Mouse (Mus musculus) heart, adult 11 months (tissue): ENCODE measurements around the gene Slc9c1.

ENCODE experiments used
- DNase-seq: peaks from one replicate; pipeline ENCODE4 v3.0.0; 2022

The Slc9c1 gene

DNA sequence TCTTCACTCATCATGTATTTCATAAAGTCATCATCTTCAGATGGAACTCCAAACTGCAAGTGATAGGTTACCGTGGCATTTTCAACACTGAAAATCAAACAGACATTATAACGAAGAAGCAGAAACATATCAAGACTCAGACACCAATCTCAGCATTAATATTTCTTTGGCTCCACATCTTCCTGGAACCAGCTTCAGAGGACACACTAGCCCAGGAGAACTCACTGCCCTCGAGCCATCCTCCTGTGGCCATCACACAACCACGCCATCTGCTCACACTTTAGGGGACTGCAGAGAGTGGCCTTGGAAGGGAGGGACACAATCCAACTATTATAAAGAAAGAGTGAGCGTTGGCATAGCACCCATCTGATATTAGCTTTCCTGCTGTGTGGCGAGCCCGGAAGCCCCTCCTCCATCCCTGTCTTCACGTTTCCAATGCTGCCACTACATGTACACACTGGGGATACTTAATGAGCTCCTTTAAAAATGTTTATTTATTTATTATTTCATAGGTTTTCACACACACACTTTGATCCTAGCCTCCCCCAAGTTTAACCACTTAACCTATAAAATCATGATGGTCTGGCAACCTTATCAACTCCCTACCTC is 94.5 kb downstream of the Slc9c1 start:
- peak; percentile 57 for DNase-seq

DNA sequence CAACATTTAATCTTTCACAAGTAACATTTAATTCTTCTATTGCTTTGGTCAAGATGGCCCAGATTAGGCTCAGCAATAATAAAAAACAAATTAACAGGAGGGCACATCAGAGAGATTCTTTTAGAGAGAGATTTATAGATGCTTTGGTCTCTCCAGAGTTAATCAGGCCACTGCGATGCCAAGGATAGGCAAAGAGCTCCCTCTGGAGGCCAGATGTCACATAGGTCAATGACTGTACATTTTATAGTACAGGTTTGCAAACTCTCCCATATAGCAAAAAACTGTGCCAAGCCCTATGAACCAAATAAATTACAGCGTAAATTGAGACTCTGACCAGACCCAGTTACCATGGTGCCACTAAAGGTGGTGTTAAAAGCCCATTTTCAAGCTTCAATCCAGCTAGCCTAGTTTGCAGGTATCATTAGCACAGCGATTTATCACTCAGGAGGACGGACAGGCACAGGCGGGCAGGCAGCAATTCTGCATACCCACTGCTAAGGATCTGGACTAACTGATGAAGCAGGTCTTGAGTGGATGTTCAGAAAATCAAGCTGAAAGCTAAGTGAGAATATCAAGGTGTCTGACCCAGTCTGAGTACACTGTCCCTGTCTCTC is 95.3 kb downstream of the Slc9c1 start:
- DNase-seq: peak; percentile 86

DNA sequence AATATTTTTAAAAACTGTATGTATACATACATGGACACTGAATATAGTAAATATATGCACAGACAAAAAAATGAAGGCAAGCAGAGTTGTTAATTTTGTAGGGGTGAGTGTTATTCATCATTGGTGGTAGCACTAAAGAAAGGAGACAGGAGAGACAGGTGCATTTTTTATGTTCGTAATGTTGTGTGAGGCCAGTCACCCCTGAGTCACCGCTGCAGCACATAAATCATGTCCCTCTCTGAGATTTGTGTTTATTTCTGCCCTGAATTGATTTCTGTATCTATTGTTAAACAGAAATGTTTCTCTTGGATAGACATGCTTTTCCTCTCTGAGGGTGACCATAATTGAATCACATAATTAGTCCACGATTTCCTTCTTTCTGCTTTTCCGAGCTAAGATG is 97.3 kb downstream of the Slc9c1 start:
- DNase-seq: peak; percentile 9

- DNase-seq: no peak
Measured at GRCm38 (mm10) chr16:45635826-45636225, 100.7 kb downstream of the Slc9c1 start.

- peak; percentile 51 for DNase-seq
Measured at GRCm38 (mm10) chr16:45640070-45640762, 105.1 kb downstream of the Slc9c1 start.

- DNase-seq: peak; percentile 60
Measured at GRCm38 (mm10) chr16:45641301-45641700, 106.2 kb downstream of the Slc9c1 start.

DNA sequence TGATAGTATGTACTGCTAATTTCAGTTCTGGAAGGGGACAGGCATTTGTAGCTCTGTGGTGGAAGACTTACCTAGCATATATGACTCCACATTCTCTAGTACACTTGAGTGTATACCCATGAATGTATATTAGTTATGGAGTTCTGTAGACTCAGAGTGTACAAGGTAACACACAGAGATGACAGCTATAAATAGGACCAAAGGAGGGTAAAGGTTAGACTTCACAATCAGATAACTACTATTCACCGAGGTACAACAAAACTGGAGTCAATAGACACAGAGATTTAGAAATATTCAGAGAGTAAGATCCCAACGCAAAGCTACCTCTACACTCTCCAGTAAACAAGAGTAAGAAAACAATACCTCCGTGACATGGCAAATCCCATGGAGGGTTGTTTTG is 108.8 kb downstream of the Slc9c1 start:
- DNase-seq: peak; percentile 7

GRCm38 (mm10) chr16:45644380-45644779 is 109.3 kb downstream of the Slc9c1 start:
- DNase-seq: peak; percentile 90

DNA sequence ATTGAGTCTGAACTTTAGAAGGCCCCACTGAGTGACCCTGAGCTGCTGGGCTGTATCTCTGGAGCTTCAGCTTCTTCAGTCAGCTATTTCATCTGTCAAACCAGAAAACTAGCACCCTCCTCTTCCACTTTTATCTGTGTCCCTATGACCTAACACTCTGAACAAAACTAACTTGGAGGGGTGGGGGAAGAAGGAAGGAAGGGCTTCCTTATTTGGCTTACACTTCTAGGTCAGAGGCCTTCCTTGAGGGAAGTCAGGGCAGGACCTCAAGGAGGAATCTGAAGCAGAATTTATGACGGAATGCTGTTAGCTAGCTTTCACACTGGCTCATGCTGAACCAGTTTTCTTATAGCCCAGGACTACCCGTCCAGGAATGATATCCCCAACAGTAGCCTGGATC is 116.4 kb downstream of the Slc9c1 start:
- DNase-seq: no peak

- no peak for DNase-seq
Measured at GRCm38 (mm10) chr16:45653009-45653933, 118.2 kb downstream of the Slc9c1 start.

GRCm38 (mm10) chr16:45653934-45654332 is 118.8 kb downstream of the Slc9c1 start, which contains the start of gene BC016579:
BC016579 (minus strand) TSS chr16:45654068.
- no peak for DNase-seq

DNA sequence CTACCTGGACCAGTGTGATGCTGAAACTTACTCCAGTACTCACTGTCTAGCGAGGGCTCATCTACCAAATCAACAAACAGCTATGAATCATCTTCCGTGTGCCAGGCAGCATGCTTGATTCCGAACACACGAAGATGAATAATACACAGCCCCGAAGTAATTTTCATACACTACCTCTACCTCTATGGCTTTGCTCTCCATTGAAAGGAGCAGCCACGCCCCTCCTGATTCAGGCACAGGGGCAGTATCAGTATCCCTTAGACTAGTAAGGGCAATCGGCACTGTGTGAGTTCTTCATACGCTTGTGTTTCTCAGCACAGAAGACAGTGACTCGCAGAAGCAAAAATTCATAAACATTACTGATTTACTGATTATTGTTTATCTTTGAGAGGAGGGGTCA is 119.4 kb downstream of the Slc9c1 start:
- DNase-seq: no peak
